Mouse (Mus musculus) midbrain, postnatal 0 days (tissue): ENCODE measurements around the gene Gstt2. TPM values are rescaled to one million over a fixed set of nuclear protein-coding genes. Genes with fewer than 3 reads are reported as not detected.
A peak's percentile ranks its signal among the peaks of the same experiment; 100 is the strongest.

Source experiments
- ATAC-seq: fragments of 200-750 bp; cut with Nextera tagmentation; 2 replicates; pipeline ENCODE4 v1.8.0; 2017; ENCODE audit warnings: moderate number of reproducible peaks, mild to moderate bottlenecking, moderate TSS enrichment, moderate library complexity; ENCODE audit not compliant: low FRiP score
- DNase-seq: peaks from one replicate; pipeline ENCODE4 v3.0.0-alpha.2; 2015; ENCODE audit warnings: low spot score
- H3K27ac ChIP-seq: fragments of 300-500 bp; sonication (generic); 2 replicates; pipeline ENCODE4 v1.5.1; 2014; ENCODE audit warnings: low read depth, mild to moderate bottlenecking, low read length, mixed read lengths
- H3K27me3 ChIP-seq: fragments of 300-500 bp; sonication (generic); 2 replicates; pipeline ENCODE4 v1.6.1; 2014; ENCODE audit warnings: low read length, control low read depth, mixed read lengths; ENCODE audit not compliant: insufficient read depth
- H3K36me3 ChIP-seq: fragments of 300-500 bp; sonication (generic); 2 replicates; pipeline ENCODE4 v1.6.1; 2014; ENCODE audit warnings: low read length, control low read depth, mixed read lengths; ENCODE audit not compliant: insufficient read depth
- H3K4me1 ChIP-seq: fragments of 300-500 bp; sonication (generic); 2 replicates; pipeline ENCODE4 v1.6.1; 2014; ENCODE audit warnings: mild to moderate bottlenecking, control low read depth, antibody characterized with exemption, low read length, mixed read lengths; ENCODE audit not compliant: insufficient read depth
- H3K4me2 ChIP-seq: fragments of 300-500 bp; sonication (generic); 2 replicates; pipeline ENCODE4 v1.6.1; 2014; ENCODE audit warnings: low read depth, mild to moderate bottlenecking, low read length, mixed read lengths; ENCODE audit not compliant: poor library complexity, severe bottlenecking
- H3K4me3 ChIP-seq: fragments of 300-500 bp; sonication (generic); 2 replicates; pipeline ENCODE4 v1.5.1; 2014; ENCODE audit warnings: low read depth, mild to moderate bottlenecking, low read length, moderate library complexity
- H3K9ac ChIP-seq: fragments of 300-500 bp; sonication (generic); replicated peaks from 2 replicates; pipeline ENCODE4 v1.6.1; 2014; ENCODE audit warnings: mild to moderate bottlenecking, low read length, moderate library complexity, mixed read lengths; ENCODE audit not compliant: poor library complexity, severe bottlenecking
- H3K9me3 ChIP-seq: fragments of 300-500 bp; sonication (generic); 2 replicates; pipeline ENCODE4 v1.6.1; 2016; ENCODE audit warnings: low read length, control low read depth
- CTCF ChIP-seq: IDR thresholded peaks from 2 replicates; pipeline ENCODE4 v1.5.1; 2016; ENCODE audit warnings: antibody characterized with exemption, mild to moderate bottlenecking
- WGBS: fragments of 180-500 bp; shearing (Covaris S2); extraction: QIAGEN DNeasy Blood & Tissue Kit; methylation state at CpG from one replicate; pipeline ENCODE4 v1.1.7; 2014; 5-methylcytosine and 5-hydroxymethylcytosine counted together
- polyA plus RNA-seq: library from polyadenylated mRNA; unstranded; fragments of >200 nt; fragmentation: Nextera tagmentation; extraction: Ambion mirVana; gene quantifications from 2 replicates; pipeline ENCODE4 v1.2.1, GENCODE M21; 2015
- total RNA-seq: library from RNA; depleted of rRNA; stranded (reverse); fragments of >200 nt; gene quantifications from 2 replicates; pipeline ENCODE4 v1.2.3, GENCODE M21; 2014; rRNA removed

The Gstt2 gene
- total and polyA plus RNA-seq, 2 experiments from 2014 or later = 5.5 to 10.7 TPM

GRCm38 (mm10) chr10:75790773-75791172 lies 46.5 kb downstream of the Gstt2 start:
- H3K4me2 ChIP-seq = no peak overlapping the region
- H3K9ac ChIP-seq = no peak overlapping the region
- no peaks in the 10 kb centered on the region for H3K4me1 ChIP-seq
- H3K27me3 ChIP-seq = no peaks in the 10 kb centered on the region
- DNase-seq (peak; percentile 32), ATAC-seq (no peak)
- H3K36me3 ChIP-seq = no peaks in the 10 kb centered on the region
- no peak overlapping the region for H3K4me3 ChIP-seq
- H3K27ac ChIP-seq = no peak overlapping the region
- WGBS = 22% methylated on average over 7 of the region's 7 CpGs
- no peaks in the 10 kb centered on the region for H3K9me3 ChIP-seq
- TF ChIP-seq CTCF = peak; percentile 34

GRCm38 (mm10) chr10:75789841-75790240 lies 47.4 kb downstream of the Gstt2 start:
- H3K27ac ChIP-seq = no peak overlapping the region
- DNase-seq = no peak
- H3K4me1 ChIP-seq = no peaks in the 10 kb centered on the region
- no peaks in the 10 kb centered on the region for H3K9me3 ChIP-seq
- no peak overlapping the region for H3K4me3 ChIP-seq
- WGBS = 94% methylated on average over 5 of the region's 5 CpGs
- H3K27me3 ChIP-seq = no peaks in the 10 kb centered on the region
- no peak for TF ChIP-seq CTCF
- H3K9ac ChIP-seq = no peak overlapping the region
- no peak for ATAC-seq
- no peak overlapping the region for H3K4me2 ChIP-seq
- H3K36me3 ChIP-seq = no peaks in the 10 kb centered on the region

GRCm38 (mm10) chr10:75789081-75789735 lies 48.0 kb downstream of the Gstt2 start:
- H3K4me1 ChIP-seq = no peaks in the 10 kb centered on the region
- no peak overlapping the region for H3K9ac ChIP-seq
- no peak for DNase-seq
- ATAC-seq = no peak
- H3K9me3 ChIP-seq = no peaks in the 10 kb centered on the region
- H3K27me3 ChIP-seq = no peaks in the 10 kb centered on the region
- no peak for TF ChIP-seq CTCF
- no peak overlapping the region for H3K4me2 ChIP-seq
- 81% methylated on average over 6 of the region's 6 CpGs for WGBS
- H3K27ac ChIP-seq = no peak overlapping the region
- no peak overlapping the region for H3K4me3 ChIP-seq
- H3K36me3 ChIP-seq = no peaks in the 10 kb centered on the region

GRCm38 (mm10) chr10:75788277-75788676 lies 48.9 kb downstream of the Gstt2 start:
- no peaks in the 10 kb centered on the region for H3K27me3 ChIP-seq
- H3K9ac ChIP-seq = no peak overlapping the region
- H3K9me3 ChIP-seq = no peaks in the 10 kb centered on the region
- ATAC-seq (no peak), DNase-seq (no peak)
- no peak overlapping the region for H3K27ac ChIP-seq
- WGBS = 94% methylated on average over 8 of the region's 8 CpGs
- no peak overlapping the region for H3K4me2 ChIP-seq
- H3K4me3 ChIP-seq = no peak overlapping the region
- no peaks in the 10 kb centered on the region for H3K4me1 ChIP-seq
- TF ChIP-seq CTCF = no peak
- H3K36me3 ChIP-seq = no peaks in the 10 kb centered on the region

GRCm38 (mm10) chr10:75785442-75785841 lies 51.8 kb downstream of the Gstt2 start:
- DNase-seq (no peak), ATAC-seq (no peak)
- Histone ChIP-seq H3K36me3 (no peaks in the 10 kb centered on the region), H3K9me3 (no peaks in the 10 kb centered on the region), H3K4me1 (no peaks in the 10 kb centered on the region), H3K4me3 (no peak overlapping the region), H3K4me2 (no peak overlapping the region), H3K27me3 (peaks cover 17% of the 10 kb centered on the region), H3K9ac (no peak overlapping the region), H3K27ac (no peak overlapping the region)
- 78% methylated on average over 1 of the region's 1 CpGs for WGBS
- no peak for TF ChIP-seq CTCF

Other genes starting within 250 kb of the Gstt2 start
- 5.8 and 9.1 TPM in 2 replicates for gene Ggt5, start 248.1 kb downstream of the Gstt2 start, total RNA-seq
- 1.3 and 2.4 TPM in 2 replicates for gene Ggt5, start 248.1 kb downstream of the Gstt2 start, polyA plus RNA-seq
- 7.8 and 10.7 TPM in 2 replicates for gene Susd2, start 193.4 kb downstream of the Gstt2 start, total RNA-seq
- gene Susd2, start 193.4 kb downstream of the Gstt2 start, polyA plus RNA-seq = 4.8 and 6.4 TPM in 2 replicates
- 83.4 and 93.3 TPM in 2 replicates for gene Cabin1, start 73.1 kb downstream of the Gstt2 start, total RNA-seq
- 30.1 and 31.6 TPM in 2 replicates for gene Cabin1, start 73.1 kb downstream of the Gstt2 start, polyA plus RNA-seq
- 71.1 and 72.9 TPM in 2 replicates for gene Ddt, start 64.0 kb downstream of the Gstt2 start, total RNA-seq
- 92.9 and 102 TPM in 2 replicates for gene Ddt, start 64.0 kb downstream of the Gstt2 start, polyA plus RNA-seq
- gene Gm20441, start 56.5 kb downstream of the Gstt2 start, total RNA-seq = not detected in 2 replicates
- gene Gm20441, start 56.5 kb downstream of the Gstt2 start, polyA plus RNA-seq = not detected in 2 replicates
- gene Gstt3, start 56.0 kb downstream of the Gstt2 start, total RNA-seq = 3.6 and 7.7 TPM in 2 replicates
- 2.5 and 2.8 TPM in 2 replicates for gene Gstt3, start 56.0 kb downstream of the Gstt2 start, polyA plus RNA-seq
- gene Gstt1, start 38.8 kb downstream of the Gstt2 start, total RNA-seq = 22.6 and 37.1 TPM in 2 replicates
- gene Gstt1, start 38.8 kb downstream of the Gstt2 start, polyA plus RNA-seq = 21.4 and 26.2 TPM in 2 replicates
- gene Gstt4, start 14.9 kb downstream of the Gstt2 start, total RNA-seq = not detected in 2 replicates
- not detected in 2 replicates for gene Gstt4, start 14.9 kb downstream of the Gstt2 start, polyA plus RNA-seq
- gene Mif, start 22.8 kb upstream of the Gstt2 start, total RNA-seq = 736 and 976 TPM in 2 replicates
- gene Mif, start 22.8 kb upstream of the Gstt2 start, polyA plus RNA-seq = 1,685 and 1,800 TPM in 2 replicates
- 0.80 and 1.4 TPM in 2 replicates for gene Derl3, start 56.0 kb upstream of the Gstt2 start, total RNA-seq
- gene Derl3, start 56.0 kb upstream of the Gstt2 start, polyA plus RNA-seq = 0.58 and 1.4 TPM in 2 replicates
- 145 and 147 TPM in 2 replicates for gene Smarcb1, start 84.2 kb upstream of the Gstt2 start, total RNA-seq
- 205 and 219 TPM in 2 replicates for gene Smarcb1, start 84.2 kb upstream of the Gstt2 start, polyA plus RNA-seq
- gene Chchd10, start 95.7 kb upstream of the Gstt2 start, total RNA-seq = 216 and 266 TPM in 2 replicates
- 221 and 260 TPM in 2 replicates for gene Chchd10, start 95.7 kb upstream of the Gstt2 start, polyA plus RNA-seq
- 6.8 and 11.5 TPM in 2 replicates for gene Mmp11, start 99.1 kb upstream of the Gstt2 start, total RNA-seq
- gene Mmp11, start 99.1 kb upstream of the Gstt2 start, polyA plus RNA-seq = 6.6 and 8.1 TPM in 2 replicates
- gene Gm867, start 103.2 kb upstream of the Gstt2 start, total RNA-seq = 0.88 and 1.7 TPM in 2 replicates
- gene Gm867, start 103.2 kb upstream of the Gstt2 start, polyA plus RNA-seq = 1.6 TPM in 2 replicates
- gene Vpreb3, start 105.6 kb upstream of the Gstt2 start, total RNA-seq = not detected in 2 replicates
- 0.59 and 0.72 TPM in 2 replicates for gene Vpreb3, start 105.6 kb upstream of the Gstt2 start, polyA plus RNA-seq
- not detected in 2 replicates for gene Gm5134, start 117.1 kb upstream of the Gstt2 start, total RNA-seq
- gene Gm5134, start 117.1 kb upstream of the Gstt2 start, polyA plus RNA-seq = not detected in 2 replicates
- gene Zfp280b, start 195.2 kb upstream of the Gstt2 start, total RNA-seq = 9.1 and 9.8 TPM in 2 replicates
- 8.8 and 12.5 TPM in 2 replicates for gene Zfp280b, start 195.2 kb upstream of the Gstt2 start, polyA plus RNA-seq